8 mouse cellular contexts compared by ENCODE assay signal in the genomic region with DNA sequence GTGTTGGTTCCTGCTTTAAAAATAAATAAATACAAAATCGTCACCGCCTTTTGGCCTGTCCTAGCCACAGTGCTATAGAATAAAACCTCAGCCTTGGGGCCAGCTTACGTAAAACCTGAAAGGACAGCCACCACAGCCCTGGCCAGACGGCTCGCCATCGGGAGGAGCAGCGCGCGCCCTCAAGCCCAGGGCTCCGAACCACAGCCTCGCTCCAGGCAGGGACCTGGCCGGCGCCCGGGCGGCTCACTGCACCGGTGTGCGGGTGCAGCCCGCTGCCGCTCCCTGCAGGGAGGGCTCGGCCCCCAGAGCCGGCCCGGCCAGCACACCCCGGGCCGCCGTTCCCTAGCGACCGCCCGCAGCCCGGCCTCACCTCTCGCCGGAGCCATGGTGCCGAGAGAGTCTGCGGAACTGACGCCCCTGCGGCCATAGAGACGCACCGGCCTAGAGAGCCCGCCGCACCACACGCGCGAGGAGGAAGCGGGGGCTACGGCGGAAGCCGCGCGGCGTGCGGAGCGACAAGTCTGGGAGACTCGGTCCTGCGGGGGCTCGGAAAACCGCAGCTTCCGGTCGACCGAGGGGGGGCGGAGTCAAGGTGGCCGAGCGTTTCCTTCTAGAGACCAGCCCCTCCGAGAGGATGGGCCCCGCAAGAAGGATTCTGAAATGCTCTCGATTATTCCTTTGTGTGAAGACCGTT. TPM values are rescaled to one million over a fixed set of nuclear protein-coding genes. Genes with fewer than 3 reads are reported as not detected.
DNase-seq lines count a peak whose midpoint lies in the region; ATAC-seq lines count a peak whose summit lies in the region.

A gene (minus strand): TSS at position 565 of the 694 bp plus-strand sequence.

- H3K27ac ChIP-seq in heart, embryonic 12.5 days (ENCODE audit: poor library complexity, severe bottlenecking) = peak within 1 kb of the TSS; percentile 94
- H3K27ac ChIP-seq in liver, embryonic 12.5 days = peak within 1 kb of the TSS; percentile 90
- peak within 1 kb of the TSS; percentile 89 for H3K27ac ChIP-seq in stomach, embryonic 15.5 days

- no peaks in the 10 kb centered on the region for H3K27me3 ChIP-seq in heart, embryonic 12.5 days (replicated peaks)
- no peaks in the 10 kb centered on the region for H3K27me3 ChIP-seq in liver, embryonic 12.5 days (replicated peaks)
- H3K27me3 ChIP-seq in stomach, embryonic 15.5 days (replicated peaks) = no peaks in the 10 kb centered on the region

- peaks cover 5% of the 10 kb centered on the region for H3K36me3 ChIP-seq in heart, embryonic 12.5 days
- H3K36me3 ChIP-seq in liver, embryonic 12.5 days = peaks cover 10% of the 10 kb centered on the region
- H3K36me3 ChIP-seq in stomach, embryonic 15.5 days = no peaks in the 10 kb centered on the region

- peak within 1 kb of the TSS; percentile 70 for H3K4me2 ChIP-seq in heart, embryonic 12.5 days
- peak within 1 kb of the TSS; percentile 72 for H3K4me2 ChIP-seq in liver, embryonic 12.5 days
- peak within 1 kb of the TSS; percentile 57 for H3K4me2 ChIP-seq in stomach, embryonic 15.5 days

- peak within 1 kb of the TSS; percentile 93 for H3K9ac ChIP-seq in heart, embryonic 12.5 days
- H3K9ac ChIP-seq in liver, embryonic 12.5 days = peak within 1 kb of the TSS; percentile 86
- H3K9ac ChIP-seq in stomach, embryonic 15.5 days = peak within 1 kb of the TSS; percentile 82

- peak within 1 kb of the TSS; percentile 86 for H3K4me3 ChIP-seq in heart, embryonic 12.5 days
- peak within 1 kb of the TSS; percentile 86 for H3K4me3 ChIP-seq in liver, embryonic 12.5 days
- peak within 1 kb of the TSS; percentile 68 for H3K4me3 ChIP-seq in stomach, embryonic 15.5 days (replicated peaks)

- peak; percentile 91 for ATAC-seq in erythroid progenitor cell, adult 5-6 weeks (replicated peaks; ENCODE audit: low FRiP score, poor library complexity, severe bottlenecking)
- peak; percentile 95 for ATAC-seq in heart, embryonic 12.5 days (ENCODE audit: insufficient number of reproducible peaks, low FRiP score)
- ATAC-seq in liver, embryonic 12.5 days = peak; percentile 93
- peak; percentile 96 for ATAC-seq in stomach, embryonic 15.5 days (ENCODE audit: insufficient read depth, low FRiP score, low read depth)

- DNase-seq in CD4-positive helper T cell, adult 2 months (ENCODE audit: low read depth, low spot score) = peak; percentile 91
- peak; percentile 80 for DNase-seq in brain, embryonic 18.5 days (ENCODE audit: low read depth, low spot score)
- DNase-seq in kidney, postnatal 10 days = peak; percentile 96
- peak; percentile 91 to 93 for DNase-seq in natural killer cell, adult 2 months (ENCODE audit: low spot score in 2 of 2)

- H3K9me3 ChIP-seq in heart, embryonic 12.5 days (replicated peaks) = no peaks in the 10 kb centered on the region
- no peaks in the 10 kb centered on the region for H3K9me3 ChIP-seq in liver, embryonic 12.5 days (replicated peaks)
- no peaks in the 10 kb centered on the region for H3K9me3 ChIP-seq in stomach, embryonic 15.5 days

- under 1% methylated on average over 65 of the region's 65 CpGs for WGBS in heart, embryonic 12.5 days
- under 1% methylated on average over 65 of the region's 65 CpGs for WGBS in liver, embryonic 12.5 days (ENCODE audit: insufficient replicate concordance)
- under 1% methylated on average over 64 of the region's 65 CpGs for WGBS in stomach, embryonic 15.5 days

- peaks cover 8% of the 10 kb centered on the region for H3K4me1 ChIP-seq in heart, embryonic 12.5 days (replicated peaks)
- H3K4me1 ChIP-seq in liver, embryonic 12.5 days = peaks cover 21% of the 10 kb centered on the region
- H3K4me1 ChIP-seq in stomach, embryonic 15.5 days = no peaks in the 10 kb centered on the region

RNA-seq across cellular contexts. Expression of the gene that starts here (rescaled TPM):
- 2.9 and 9.2 TPM in 2 replicates for total RNA-seq in erythroid progenitor cell, adult 5-6 weeks (2015; ENCODE audit: low replicate concordance)
- total RNA-seq in erythroid progenitor cell, adult 5-6 weeks (2017; ENCODE audit: low replicate concordance) = 2.9 and 8.6 TPM in 2 replicates
- polyA plus RNA-seq in heart, embryonic 12.5 days (2016; fragmentation: Nextera tagmentation; extraction: Ambion mirVana) = 46.1 and 48.6 TPM in 2 replicates
- polyA plus RNA-seq in liver, embryonic 12.5 days (2016; fragmentation: Nextera tagmentation; extraction: Ambion mirVana) = 21.8 and 24.3 TPM in 2 replicates
- 64.0 and 64.7 TPM in 2 replicates for polyA plus RNA-seq in stomach, embryonic 15.5 days (2015; fragmentation: Nextera tagmentation; extraction: Ambion mirVana)

Comparison
In these comparisons a context has a peak if more than half of its experiments do, and no peak if none do; other contexts are left out.
1. Peak in every context shown above with its lines: DNase-seq, ATAC-seq, H3K4me3 ChIP-seq and H3K27ac ChIP-seq.